Mouse (Mus musculus) spleen, postnatal 10 days (tissue): ENCODE results near the gene Guca2b.
"Not testable (repeated sequence)": the region's sequence is repeated elsewhere in the genome, so short reads cannot be mapped to it uniquely, and the experiment has no call there.

ENCODE experiments used
- DNase-seq, 2 experiments: peaks; one replicate each; pipeline ENCODE4 v3.0.0; 2021 to 2022; ENCODE audit warnings: low spot score in 2 of 2

The Guca2b gene

DNA sequence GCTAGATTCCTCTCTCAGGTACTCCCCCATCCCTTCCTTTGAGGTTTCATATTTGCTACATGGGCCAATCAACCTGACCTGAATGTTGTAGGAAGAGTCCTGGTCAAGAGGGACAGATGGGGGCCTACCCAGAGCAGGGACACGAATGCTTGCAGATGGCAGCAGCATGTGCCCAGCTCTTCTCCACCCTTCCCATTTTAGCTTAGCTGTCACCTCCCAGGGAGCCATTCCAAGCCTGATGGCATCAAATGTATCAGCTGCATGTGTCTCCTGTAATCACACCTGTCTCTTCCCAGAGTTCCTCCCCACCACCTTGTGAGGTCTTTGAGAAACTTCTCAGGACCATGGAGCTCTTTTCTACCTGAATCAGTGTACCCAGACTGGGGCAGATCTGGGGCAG is 1.7 kb downstream of the Guca2b start:
- DNase-seq, result no peak

- DNase-seq, result no peak
Observed at GRCm38 (mm10) chr4:119642666-119643065, 16.1 kb downstream of the Guca2b start.

DNA sequence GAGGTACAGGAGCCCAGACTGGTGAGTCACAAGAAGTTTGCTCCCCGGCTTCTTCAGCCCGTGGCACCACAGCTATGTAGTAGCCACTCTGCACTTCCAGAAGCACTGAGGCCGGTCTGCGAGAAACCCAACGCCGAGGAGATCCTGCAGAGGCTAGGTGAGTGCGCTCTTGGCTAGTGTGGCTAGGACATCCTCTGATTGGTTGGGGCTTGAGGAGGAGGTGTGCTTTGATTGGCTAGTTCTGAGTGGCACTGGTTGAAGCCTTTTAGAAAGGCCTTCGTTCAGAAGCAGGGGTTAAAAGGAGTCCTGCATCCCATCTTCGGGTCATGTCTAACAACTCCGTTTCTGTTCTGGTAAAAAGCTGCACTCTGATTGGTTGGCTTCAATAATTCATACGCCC is 20.1 kb downstream of the Guca2b start:
- no peak for DNase-seq

DNA sequence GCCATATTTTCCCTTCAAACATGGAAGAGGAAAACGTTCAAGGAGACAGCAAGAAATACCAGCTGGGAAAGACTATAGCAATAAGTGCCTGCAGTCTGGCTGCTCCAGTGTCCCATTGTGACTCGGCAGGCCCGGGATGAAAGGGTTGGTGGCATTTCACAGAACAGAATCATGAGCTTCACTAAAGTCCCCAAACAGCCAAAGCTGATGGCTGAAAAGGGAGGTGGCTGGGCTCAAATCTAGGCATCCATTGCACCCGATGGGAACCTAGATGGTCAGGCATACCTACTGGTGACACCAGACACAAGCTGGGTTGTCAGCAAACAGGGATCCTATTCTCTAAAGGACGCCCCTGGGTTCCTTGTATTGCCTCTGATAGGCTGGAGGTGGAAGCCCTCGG is 20.8 kb downstream of the Guca2b start:
- DNase-seq, result no peak

DNA sequence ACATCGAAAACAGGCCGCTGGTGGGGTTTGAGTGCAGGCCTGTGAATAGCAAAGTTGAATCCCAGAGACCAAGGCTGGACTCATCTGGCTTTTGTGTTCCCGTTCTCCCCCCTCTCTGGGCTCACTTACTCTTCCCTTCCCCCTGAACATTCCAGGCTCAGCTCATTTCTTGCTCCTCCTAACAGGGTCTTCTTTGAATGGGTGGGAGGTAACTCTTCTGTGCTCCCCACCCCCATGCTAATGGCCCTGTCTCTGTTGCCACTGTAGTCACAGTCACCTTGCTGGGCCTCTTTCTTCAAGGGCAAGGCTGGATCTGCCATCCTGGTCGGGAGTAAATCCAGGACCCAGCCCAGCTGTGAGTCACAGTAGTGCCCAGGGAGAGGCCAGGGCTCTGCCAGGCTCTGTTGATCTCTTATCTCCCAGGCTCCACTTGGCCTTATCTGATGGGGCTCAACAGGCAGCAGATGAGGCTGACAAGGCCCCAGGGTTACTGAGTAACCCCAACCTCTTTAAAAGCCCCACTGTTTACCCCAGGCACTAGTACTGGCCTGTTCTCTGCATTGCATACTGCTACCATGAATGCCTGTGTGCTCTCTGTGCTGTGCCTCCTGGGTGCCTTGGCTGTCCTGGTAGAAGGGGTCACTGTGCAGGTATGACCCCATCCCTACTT is 21.4 kb downstream of the Guca2b start, which contains the start of gene Guca2a:
Gene Guca2a, plus strand, starts transcription at position 529 of the 670 bp plus-strand sequence.
- no peak for DNase-seq

DNA sequence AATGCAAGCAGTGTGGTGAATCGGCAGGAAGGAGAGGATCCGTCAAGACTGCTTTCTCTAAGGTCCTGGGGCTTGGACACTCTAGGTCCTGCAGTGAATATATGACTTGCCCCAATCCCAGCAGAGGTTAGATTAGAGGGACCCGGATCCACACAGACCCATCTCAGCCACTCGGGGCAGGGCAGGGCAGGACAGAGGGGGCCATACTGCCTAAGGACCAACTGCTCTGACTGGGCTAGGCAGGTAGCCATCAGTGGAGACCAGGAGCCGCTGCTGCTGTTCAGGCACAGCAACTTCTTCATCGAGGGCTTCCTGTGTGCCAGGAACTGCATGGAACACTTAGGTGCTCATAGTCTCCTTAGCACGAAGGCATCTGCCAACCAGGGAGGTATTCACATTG is 22.0 kb downstream of the Guca2b start:
- no peak for DNase-seq

DNA sequence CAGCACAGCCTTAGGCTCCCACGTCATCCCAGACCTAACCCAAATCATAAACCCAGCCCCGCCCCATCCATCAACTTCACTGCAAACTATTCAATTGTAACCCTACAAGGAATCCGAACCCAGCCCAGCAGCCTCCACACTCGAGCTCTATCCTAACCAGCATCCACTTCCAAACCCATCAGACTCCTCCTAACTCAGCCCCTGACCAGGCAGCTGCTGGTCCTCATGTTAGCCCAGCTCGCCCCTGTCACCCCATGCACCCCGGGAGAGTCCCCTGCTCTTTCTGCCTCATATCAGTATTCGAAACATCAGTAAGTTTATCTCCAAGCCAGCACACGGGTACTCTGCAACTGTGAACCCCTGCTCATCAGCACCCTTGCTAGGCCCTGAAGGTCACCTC is 23.1 kb downstream of the Guca2b start:
- no peak for DNase-seq

DNA sequence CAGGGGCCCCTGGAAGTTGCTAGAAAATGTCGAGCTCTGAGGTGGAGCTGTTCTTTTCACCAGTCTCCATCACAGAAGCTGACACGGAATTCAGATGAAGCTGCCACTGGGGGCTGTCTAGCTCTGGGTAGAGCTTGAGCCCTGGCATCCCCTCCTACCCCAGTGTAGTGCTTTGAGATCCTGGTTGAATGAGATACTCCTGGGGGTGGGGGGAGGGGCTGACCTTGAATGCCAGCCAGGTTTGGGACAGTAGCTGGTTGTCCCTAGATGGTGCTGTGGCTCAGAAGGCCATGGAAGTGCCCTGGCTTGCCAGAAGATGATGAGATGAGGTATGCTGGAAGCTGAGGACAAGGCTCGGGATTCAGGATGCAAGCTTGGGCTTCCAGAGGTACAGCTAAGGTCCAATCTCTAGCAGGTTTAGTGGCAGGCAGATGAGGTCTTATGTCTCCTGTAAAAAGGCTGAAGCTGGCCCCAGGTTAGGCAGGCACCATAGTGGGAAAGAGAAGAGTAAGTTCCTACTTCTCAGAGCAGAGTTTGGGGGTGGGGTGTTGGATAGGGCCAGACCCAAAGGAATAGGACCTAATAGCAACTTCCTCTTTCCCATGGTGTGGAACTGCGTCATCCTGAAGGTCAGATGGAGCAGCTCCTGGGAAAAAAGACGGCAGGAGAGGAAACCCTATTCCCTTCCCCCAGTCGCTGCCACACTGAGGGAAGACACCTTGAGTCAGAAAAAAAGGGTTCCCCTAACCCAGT is 23.7 kb downstream of the Guca2b start:
- DNase-seq, result no peak

GRCm38 (mm10) chr4:119633948-119634347 is 24.8 kb downstream of the Guca2b start:
- DNase-seq, result no peak

- DNase-seq, result no peak
Observed at GRCm38 (mm10) chr4:119633342-119633741, 25.4 kb downstream of the Guca2b start.

- DNase-seq, result no peak
Observed at GRCm38 (mm10) chr4:119632721-119633120, 26.0 kb downstream of the Guca2b start.

- peak in 1 of 2 experiments; percentile 56 for DNase-seq
Observed at GRCm38 (mm10) chr4:119631115-119631919, 27.4 kb downstream of the Guca2b start.

DNA sequence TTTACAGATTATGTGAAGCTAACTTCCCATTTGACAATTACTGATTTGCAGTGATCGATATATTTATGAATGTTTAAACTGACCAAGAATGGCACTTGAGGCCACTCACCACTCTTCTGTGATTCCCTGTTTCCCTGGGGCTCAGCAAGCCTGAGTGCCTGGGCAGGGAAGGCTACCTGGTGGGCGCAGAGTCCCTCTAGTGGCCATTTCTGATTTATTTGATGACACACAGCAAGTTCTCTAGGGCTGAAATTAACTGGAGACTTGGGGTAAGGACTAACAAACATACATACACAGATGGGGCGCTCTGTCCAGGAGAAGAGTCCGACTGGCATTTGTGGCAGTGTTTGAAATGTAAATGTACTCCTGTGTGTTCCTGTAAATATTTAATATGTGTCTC is 30.4 kb downstream of the Guca2b start:
- not testable (repeated sequence) for DNase-seq

DNA sequence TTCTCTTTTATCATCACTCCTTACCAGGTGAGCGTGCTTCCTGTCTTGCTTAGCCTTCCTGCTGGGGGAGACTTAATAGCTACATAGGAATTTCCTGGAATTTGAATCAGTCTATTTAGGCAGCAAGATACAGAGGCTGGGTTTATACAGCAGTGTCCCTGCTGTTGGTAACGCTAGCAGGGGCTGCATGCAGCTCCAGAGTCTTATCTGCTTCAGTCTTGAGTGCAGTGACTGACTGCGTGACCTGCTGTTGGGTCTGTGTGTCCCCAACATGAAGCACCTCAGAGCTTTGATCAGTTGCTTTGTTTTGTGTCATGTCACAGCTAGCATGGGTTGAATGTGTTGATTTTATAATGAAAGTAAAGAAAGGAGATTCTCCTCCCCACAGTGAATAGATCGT is 31.4 kb downstream of the Guca2b start:
- DNase-seq, result no peak

DNA sequence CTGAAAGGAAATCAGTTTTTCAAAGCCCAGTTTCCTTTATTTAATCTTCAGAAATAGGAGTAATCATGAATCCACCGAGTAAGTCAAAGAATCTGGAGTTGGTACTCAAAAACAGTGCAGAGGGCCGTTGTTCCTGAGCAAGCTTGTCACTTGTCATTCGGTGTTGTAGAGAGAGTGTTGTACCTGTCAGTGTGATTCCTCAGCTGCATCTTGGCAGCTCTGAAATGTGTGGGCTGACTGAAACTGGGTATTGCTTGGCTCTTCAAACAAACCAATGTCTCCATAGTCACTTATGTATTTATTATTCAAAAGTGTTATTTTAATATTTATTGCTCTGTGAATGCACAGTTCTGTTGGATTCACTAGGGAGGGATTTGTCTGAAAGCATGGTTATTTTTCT is 31.9 kb downstream of the Guca2b start:
- DNase-seq, result no peak

- no peak for DNase-seq
Observed at GRCm38 (mm10) chr4:119626081-119626645, 32.6 kb downstream of the Guca2b start.

- no peak for DNase-seq
Observed at GRCm38 (mm10) chr4:119614724-119615123, 44.0 kb downstream of the Guca2b start.

- DNase-seq, result no peak
Observed at GRCm38 (mm10) chr4:119614078-119614477, 44.7 kb downstream of the Guca2b start.

DNA sequence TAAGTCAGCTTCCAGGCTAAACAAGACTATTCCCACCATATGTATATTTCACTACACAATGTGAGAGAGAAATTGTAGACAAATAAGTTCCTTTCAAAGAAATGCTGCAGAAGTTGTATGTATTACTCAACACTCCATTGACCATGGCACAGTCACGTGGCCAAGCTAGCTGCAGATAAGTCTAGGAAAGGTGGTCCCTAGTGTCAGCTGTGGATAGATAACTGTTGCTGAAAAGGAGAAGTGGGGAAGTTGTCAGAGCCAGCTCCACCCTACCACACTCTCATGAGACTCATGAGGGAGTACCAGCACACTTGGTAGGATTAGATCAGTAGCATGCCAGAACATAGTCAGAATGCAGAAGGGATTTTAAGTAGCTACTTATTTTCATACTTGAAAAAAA is 49.3 kb downstream of the Guca2b start:
- peak in 1 of 2 experiments; percentile 32 for DNase-seq
